ENCODE assay signal across 9 mouse cellular contexts in the genomic region with DNA sequence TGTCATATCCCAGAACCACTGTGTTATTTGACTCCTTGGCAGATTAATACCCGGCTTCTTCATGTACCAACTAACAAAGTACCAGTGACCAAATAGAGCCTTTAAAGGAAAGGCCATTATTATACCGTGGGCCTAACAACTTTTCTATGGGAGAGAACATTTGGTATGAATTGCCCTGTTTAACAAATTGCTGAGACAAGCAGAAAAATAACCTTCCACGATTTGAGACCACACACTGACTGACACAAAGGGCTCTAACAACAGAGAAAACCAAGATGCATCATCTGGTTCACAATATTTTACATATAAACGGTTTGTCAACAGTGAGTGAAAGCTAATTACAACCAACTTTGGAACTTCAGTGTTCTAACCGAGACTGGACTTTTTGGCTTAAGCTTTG. TPM values are rescaled to one million over a fixed set of nuclear protein-coding genes. Genes with fewer than 3 reads are reported as not detected.
A peak's percentile ranks its signal among the peaks of the same experiment; 100 is the strongest.
DNase-seq lines count a peak whose midpoint lies in the region; ATAC-seq and TF ChIP-seq lines count a peak whose summit lies in the region.
"Had no signal": no experiment of that assay in that cellular context is flagged by ENCODE, and none has a peak within 500 bp of the region (broad histone marks: within the 10 kb centered on the region; RNA-seq: fewer than 3 reads in every experiment).

No protein-coding gene starts in this region.

- H3K27ac ChIP-seq in heart, embryonic 11.5 days (ENCODE audit: low read depth, low read length) = no peak overlapping the region
- H3K27ac ChIP-seq in forebrain, embryonic 12.5 days = no peak overlapping the region; the same call in 1 of the 2 replicates
- H3K27ac ChIP-seq in liver, embryonic 15.5 days (replicated peaks) = peak overlapping the region; percentile 57; the same call in 1 of the 2 replicates

- no peak for ATAC-seq in heart, embryonic 11.5 days (replicated peaks; ENCODE audit: insufficient number of reproducible peaks, low FRiP score, low TSS enrichment)
- ATAC-seq in forebrain, embryonic 12.5 days (ENCODE audit: low FRiP score) = no peak
- no peak for ATAC-seq in liver, embryonic 15.5 days (ENCODE audit: insufficient read depth)
- ATAC-seq in megakaryocyte progenitor cell, adult 5-6 weeks (replicated peaks; ENCODE audit: poor library complexity) = no peak
- no peak for ATAC-seq in frontal cortex, adult (ENCODE audit: low TSS enrichment)

- peak overlapping the region; percentile 91 for H3K9ac ChIP-seq in heart, embryonic 11.5 days (ENCODE audit: low read depth, low read length)
- peak overlapping the region; percentile 94 for H3K9ac ChIP-seq in forebrain, embryonic 12.5 days
- peak overlapping the region; percentile 91; the same call in 1 of the 2 replicates for H3K9ac ChIP-seq in liver, embryonic 15.5 days

- H3K4me1 ChIP-seq in heart, embryonic 11.5 days (ENCODE audit: control insufficient read depth, insufficient read depth, low read length) = peaks cover 4% of the 10 kb centered on the region; the same call in 1 of the 2 replicates
- peaks cover 83% of the 10 kb centered on the region for H3K4me1 ChIP-seq in E14TG2a.4 (replicated peaks; ENCODE audit: low read depth, low read length)
- peaks cover 20% of the 10 kb centered on the region for H3K4me1 ChIP-seq in forebrain, embryonic 12.5 days
- peaks cover 25% of the 10 kb centered on the region for H3K4me1 ChIP-seq in liver, embryonic 15.5 days (replicated peaks)

- H3K36me3 ChIP-seq in heart, embryonic 11.5 days (ENCODE audit: control insufficient read depth, insufficient read depth, low read length) = no peaks in the 10 kb centered on the region
- H3K36me3 ChIP-seq in E14TG2a.4 (ENCODE audit: insufficient read depth, low read length) = peaks cover 26% of the 10 kb centered on the region
- peaks cover 16% of the 10 kb centered on the region for H3K36me3 ChIP-seq in forebrain, embryonic 12.5 days (replicated peaks)
- 0 out of 2 replicates have a peak, but pooled peaks cover 11% of the 10 kb centered on the region for H3K36me3 ChIP-seq in liver, embryonic 15.5 days (replicated peaks)

- no peaks in the 10 kb centered on the region for H3K9me3 ChIP-seq in heart, embryonic 11.5 days (replicated peaks; ENCODE audit: control insufficient read depth, low read length)
- H3K9me3 ChIP-seq in E14TG2a.4 (ENCODE audit: low read length) = no peaks in the 10 kb centered on the region
- no peaks in the 10 kb centered on the region for H3K9me3 ChIP-seq in forebrain, embryonic 12.5 days
- H3K9me3 ChIP-seq in liver, embryonic 15.5 days (replicated peaks) = no peaks in the 10 kb centered on the region

- TF ChIP-seq CTCF in E14TG2a.4 (conservative IDR thresholded peaks at IDR 0.05; ENCODE audit: low read length) = no peak

- peak overlapping the region; percentile 91 for H3K4me3 ChIP-seq in heart, embryonic 11.5 days (ENCODE audit: low read depth, low read length)
- peak overlapping the region; percentile 97 for H3K4me3 ChIP-seq in E14TG2a.4 (replicated peaks; ENCODE audit: low read length)
- H3K4me3 ChIP-seq in forebrain, embryonic 12.5 days (replicated peaks) = peak overlapping the region; percentile 95
- peak overlapping the region; percentile 89 for H3K4me3 ChIP-seq in liver, embryonic 15.5 days (replicated peaks)

- no peaks in the 10 kb centered on the region for H3K27me3 ChIP-seq in heart, embryonic 11.5 days (ENCODE audit: control insufficient read depth, insufficient read depth, low read length)
- H3K27me3 ChIP-seq in E14TG2a.4 (ENCODE audit: insufficient read depth, low read length) = no peaks in the 10 kb centered on the region
- H3K27me3 ChIP-seq in forebrain, embryonic 12.5 days = no peaks in the 10 kb centered on the region
- H3K27me3 ChIP-seq in liver, embryonic 15.5 days = no peaks in the 10 kb centered on the region; the same call in 1 of the 2 replicates

- WGBS in heart, embryonic 11.5 days (ENCODE audit: insufficient replicate concordance) = 24% methylated on average over 5 of the region's 5 CpGs
- 18% methylated on average over 5 of the region's 5 CpGs for WGBS in forebrain, embryonic 12.5 days
- 22% methylated on average over 5 of the region's 5 CpGs for WGBS in liver, embryonic 15.5 days (ENCODE audit: insufficient replicate concordance)

- H3K4me2 ChIP-seq in heart, embryonic 11.5 days = peak overlapping the region; percentile 82
- peak overlapping the region; percentile 90 for H3K4me2 ChIP-seq in forebrain, embryonic 12.5 days
- peak overlapping the region; percentile 95 for H3K4me2 ChIP-seq in liver, embryonic 15.5 days

- DNase-seq in heart, adult 9 months (ENCODE audit: low spot score in 2 of 2) = no peak
- no peak for DNase-seq in adrenal gland, adult 2 months

RNA-seq across cellular contexts. Expression of a gene that starts 1.0 kb away (rescaled TPM):
- 38.2 and 38.7 TPM in 2 replicates for polyA plus RNA-seq in heart, embryonic 11.5 days (2014; fragmentation: Nextera tagmentation; extraction: Ambion mirVana)
- 111 and 118 TPM in 2 replicates for polyA plus RNA-seq in forebrain, embryonic 12.5 days (2016; fragmentation: Nextera tagmentation; extraction: Ambion mirVana)
- 25.2 and 27.1 TPM in 2 replicates for polyA plus RNA-seq in liver, embryonic 15.5 days (2015; fragmentation: Nextera tagmentation; extraction: Ambion mirVana)
- 43.7 and 49.3 TPM in 2 replicates for total RNA-seq in megakaryocyte progenitor cell, adult 5-6 weeks (2015)
- total RNA-seq in megakaryocyte progenitor cell, adult 5-6 weeks (2017) = 38.9 and 51.4 TPM in 2 replicates
- total RNA-seq in adrenal gland, adult 2 months (2021) = 100 to 1,000 TPM; 134 to 147 TPM
- polyA plus RNA-seq in adrenal gland, adult 2 months (2012; rRNA removed) = 200 and 225 TPM in 2 replicates

RNA-seq across cellular contexts. Expression of a gene that starts 25.4 kb away (rescaled TPM):
- 3.6 and 3.9 TPM in 2 replicates for polyA plus RNA-seq in heart, embryonic 11.5 days (2014; fragmentation: Nextera tagmentation; extraction: Ambion mirVana)
- polyA plus RNA-seq in forebrain, embryonic 12.5 days (2016; fragmentation: Nextera tagmentation; extraction: Ambion mirVana) = 446 and 473 TPM in 2 replicates
- 0.55 and 0.92 TPM in 2 replicates for polyA plus RNA-seq in liver, embryonic 15.5 days (2015; fragmentation: Nextera tagmentation; extraction: Ambion mirVana)
- not detected in 2 replicates for total RNA-seq in megakaryocyte progenitor cell, adult 5-6 weeks (2015)
- not detected in 2 replicates for total RNA-seq in megakaryocyte progenitor cell, adult 5-6 weeks (2017)
- 1 to 10 TPM; 2.7 to 7.2 TPM for total RNA-seq in adrenal gland, adult 2 months (2021)
- 0.74 and 0.76 TPM in 2 replicates for polyA plus RNA-seq in adrenal gland, adult 2 months (2012; rRNA removed)
- polyA plus RNA-seq: Patski had no signal

RNA-seq across cellular contexts. Expression of a gene that starts 28.7 kb away (rescaled TPM):
- polyA plus RNA-seq in heart, embryonic 11.5 days (2014; fragmentation: Nextera tagmentation; extraction: Ambion mirVana) = 147 and 152 TPM in 2 replicates
- polyA plus RNA-seq in forebrain, embryonic 12.5 days (2016; fragmentation: Nextera tagmentation; extraction: Ambion mirVana) = 132 and 144 TPM in 2 replicates
- 173 and 182 TPM in 2 replicates for polyA plus RNA-seq in liver, embryonic 15.5 days (2015; fragmentation: Nextera tagmentation; extraction: Ambion mirVana)
- 374 and 460 TPM in 2 replicates for total RNA-seq in megakaryocyte progenitor cell, adult 5-6 weeks (2015)
- 885 and 971 TPM in 2 replicates for total RNA-seq in megakaryocyte progenitor cell, adult 5-6 weeks (2017)
- 100 to 1,000 TPM; 260 to 267 TPM for total RNA-seq in adrenal gland, adult 2 months (2021)
- 68.6 and 107 TPM in 2 replicates for polyA plus RNA-seq in adrenal gland, adult 2 months (2012; rRNA removed)

Comparison
In these comparisons a context has a peak if more than half of its experiments do, and no peak if none do; other contexts are left out.
1. RNA of a gene that starts 25.4 kb away (polyA plus RNA-seq): 446 to 473 TPM in forebrain, embryonic 12.5 days; 3.6 to 3.9 TPM in heart, embryonic 11.5 days, 0.55 to 0.92 TPM in liver, embryonic 15.5 days and 0.74 to 0.76 TPM in adrenal gland, adult 2 months; every median in the first group is over 10 times any median in the second.
2. Peak in every context shown above with its lines, with median percentiles within 50 percentile points of each other: H3K4me2 ChIP-seq, H3K4me3 ChIP-seq and H3K9ac ChIP-seq.